Mouse (Mus musculus) CD4-positive, CD25-positive, alpha-beta regulatory T cell, adult 4 months (primary cell): ENCODE measurements at regions not wholly inside any gene's neighbourhood (a gene's known extent, or its start where the extent isn't known, plus 50 kb on each side); places are given as distances from the start of the nearest gene placed in this dataset.

Experiments
- ATAC-seq: one replicate; pipeline ENCODE4 v1.8.0; 2017

- ATAC-seq = no peak
Observed at GRCm38 (mm10) chr10:21483373-21483772, 106.3 kb downstream of the Aldh8a1 start.

GRCm38 (mm10) chr10:21488374-21488930, 104.5 kb upstream of the 1700020N01Rik start:
- ATAC-seq = no peak

GRCm38 (mm10) chr10:21490910-21491309, 102.0 kb upstream of the 1700020N01Rik start:
- ATAC-seq = no peak

GRCm38 (mm10) chr10:21492254-21492894, 100.6 kb upstream of the 1700020N01Rik start:
- no peak for ATAC-seq

- ATAC-seq = no peak
Observed at GRCm38 (mm10) chr10:21494536-21494935, 98.4 kb upstream of the 1700020N01Rik start.

GRCm38 (mm10) chr10:21497110-21497509, 95.8 kb upstream of the 1700020N01Rik start:
- ATAC-seq = no peak

GRCm38 (mm10) chr10:21498143-21498542, 94.8 kb upstream of the 1700020N01Rik start:
- no peak for ATAC-seq

GRCm38 (mm10) chr10:21501658-21502057, 91.3 kb upstream of the 1700020N01Rik start:
- ATAC-seq = no peak

- ATAC-seq = peak; percentile 43
Observed at GRCm38 (mm10) chr10:21504431-21504830, 88.5 kb upstream of the 1700020N01Rik start.

GRCm38 (mm10) chr10:21511386-21511785, 81.6 kb upstream of the 1700020N01Rik start:
- no peak for ATAC-seq

GRCm38 (mm10) chr10:21512486-21512885, 80.5 kb upstream of the 1700020N01Rik start:
- no peak for ATAC-seq

GRCm38 (mm10) chr10:21517721-21518120, 75.2 kb upstream of the 1700020N01Rik start:
- peak; percentile 41 for ATAC-seq

GRCm38 (mm10) chr10:21520854-21521253, 72.1 kb upstream of the 1700020N01Rik start:
- ATAC-seq = no peak

GRCm38 (mm10) chr10:21525555-21525954, 67.4 kb upstream of the 1700020N01Rik start:
- ATAC-seq = no peak

GRCm38 (mm10) chr10:21528396-21528795, 64.5 kb upstream of the 1700020N01Rik start:
- no peak for ATAC-seq

- peak; percentile 79 for ATAC-seq
Observed at GRCm38 (mm10) chr10:21529098-21529749, 63.7 kb upstream of the 1700020N01Rik start.

GRCm38 (mm10) chr10:21532142-21532541, 60.8 kb upstream of the 1700020N01Rik start:
- ATAC-seq = no peak

GRCm38 (mm10) chr10:21535631-21536030, 57.3 kb upstream of the 1700020N01Rik start:
- peak; percentile 80 for ATAC-seq

GRCm38 (mm10) chr10:21538481-21538880, 54.5 kb upstream of the 1700020N01Rik start:
- no peak for ATAC-seq
